Mouse (Mus musculus): ENCODE data around the gene Kcnf1. TPM values are rescaled to one million over a fixed set of nuclear protein-coding genes. Genes with fewer than 3 reads are reported as not detected.

Kcnf1 gene
- total and polyA plus RNA-seq, 3 experiments: not detected

Other genes with a start within 250 kb of the Kcnf1 start
- gene Pqlc3, start 176.5 kb downstream of the Kcnf1 start, total RNA-seq (2012; rRNA removed): 5.2 and 5.7 TPM in 2 replicates
- 10 to 100 TPM in 1 of 2 experiments, not detected in 1; 13.1 TPM for gene Pqlc3, start 176.5 kb downstream of the Kcnf1 start, polyA plus RNA-seq (2012; ENCODE audit: insufficient read depth in 1 of 2, insufficient read length in 2 of 2, low read depth in 1 of 2, low replicate concordance in 2 of 2, missing spikeins in 1 of 2)
- gene 2410004P03Rik, start 165.2 kb downstream of the Kcnf1 start, total RNA-seq (2012; rRNA removed): not detected in 2 replicates
- gene 2410004P03Rik, start 165.2 kb downstream of the Kcnf1 start, polyA plus RNA-seq (2012; ENCODE audit: insufficient read depth in 1 of 2, insufficient read length in 2 of 2, low read depth in 1 of 2, low replicate concordance in 2 of 2, missing spikeins in 1 of 2): under 1 TPM in 1 of 2 experiments, not detected in 1; 0.03 TPM
- 321 and 324 TPM in 2 replicates for gene Pdia6, start 89.7 kb upstream of the Kcnf1 start, total RNA-seq (2012; rRNA removed)
- 100 to 1,000 TPM in 1 of 2 experiments, not detected in 1; 373 TPM for gene Pdia6, start 89.7 kb upstream of the Kcnf1 start, polyA plus RNA-seq (2012; ENCODE audit: insufficient read depth in 1 of 2, insufficient read length in 2 of 2, low read depth in 1 of 2, low replicate concordance in 2 of 2, missing spikeins in 1 of 2)
- gene Atp6v1c2, start 152.5 kb upstream of the Kcnf1 start, total RNA-seq (2012; rRNA removed): not detected in 2 replicates
- not detected for gene Atp6v1c2, start 152.5 kb upstream of the Kcnf1 start, polyA plus RNA-seq (2012; ENCODE audit: insufficient read depth in 1 of 2, insufficient read length in 2 of 2, low read depth in 1 of 2, low replicate concordance in 2 of 2, missing spikeins in 1 of 2)
- gene Nol10, start 171.6 kb upstream of the Kcnf1 start, total RNA-seq (2012; rRNA removed): 19.2 and 21.6 TPM in 2 replicates
- gene Nol10, start 171.6 kb upstream of the Kcnf1 start, polyA plus RNA-seq (2012; ENCODE audit: insufficient read depth in 1 of 2, insufficient read length in 2 of 2, low read depth in 1 of 2, low replicate concordance in 2 of 2, missing spikeins in 1 of 2): 100 to 1,000 TPM in 1 of 2 experiments, 10 to 100 TPM in 1; 44.2 to 128 TPM

All from MEL (cell line).